Mouse (Mus musculus): ENCODE measurements at regions not wholly inside any gene's neighbourhood (a gene's known extent, or its start where the extent isn't known, plus 50 kb on each side); places are given as distances from the start of the nearest gene placed in this dataset.

- 47% methylated on average over 7 of the region's 7 CpGs for WGBS
- no peaks in the 10 kb centered on the region for H3K36me3 ChIP-seq (ENCODE audit: insufficient read depth, low read length)
- no peak overlapping the region for H3K4me2 ChIP-seq (replicated peaks; ENCODE audit: low read depth, low read length)
- H3K27me3 ChIP-seq (ENCODE audit: insufficient read depth, low read length): no peaks in the 10 kb centered on the region
- no peak overlapping the region for H3K27ac ChIP-seq (ENCODE audit: low read length)
- no peak overlapping the region for H3K4me3 ChIP-seq (ENCODE audit: low read length)
- no peak for ATAC-seq (ENCODE audit: low FRiP score, low TSS enrichment)
- no peak overlapping the region for H3K9ac ChIP-seq (replicated peaks; ENCODE audit: low read length)
- H3K4me1 ChIP-seq (ENCODE audit: insufficient read depth, low read length): no peaks in the 10 kb centered on the region
- no peaks in the 10 kb centered on the region; the same call in 1 of the 2 replicates for H3K9me3 ChIP-seq (ENCODE audit: low read length)
These were observed 64.0 kb downstream of the Rps24 start for GRCm38 (mm10) chr14:24550763-24551471.

GRCm38 (mm10) chr14:24551472-24551783 lies 64.5 kb downstream of the Rps24 start:
- Histone ChIP-seq H3K9ac (replicated peaks; ENCODE audit: low read length) (no peak overlapping the region), H3K27ac (ENCODE audit: low read length) (no peak overlapping the region), H3K4me1 (ENCODE audit: insufficient read depth, low read length) (no peaks in the 10 kb centered on the region), H3K4me3 (ENCODE audit: low read length) (no peak overlapping the region), H3K27me3 (ENCODE audit: insufficient read depth, low read length) (no peaks in the 10 kb centered on the region), H3K4me2 (replicated peaks; ENCODE audit: low read depth, low read length) (no peak overlapping the region), H3K9me3 (ENCODE audit: low read length) (no peaks in the 10 kb centered on the region; the same call in 1 of the 2 replicates), H3K36me3 (ENCODE audit: insufficient read depth, low read length) (no peaks in the 10 kb centered on the region)
- 89% methylated on average over 3 of the region's 3 CpGs for WGBS
- ATAC-seq (ENCODE audit: low FRiP score, low TSS enrichment): no peak

DNA sequence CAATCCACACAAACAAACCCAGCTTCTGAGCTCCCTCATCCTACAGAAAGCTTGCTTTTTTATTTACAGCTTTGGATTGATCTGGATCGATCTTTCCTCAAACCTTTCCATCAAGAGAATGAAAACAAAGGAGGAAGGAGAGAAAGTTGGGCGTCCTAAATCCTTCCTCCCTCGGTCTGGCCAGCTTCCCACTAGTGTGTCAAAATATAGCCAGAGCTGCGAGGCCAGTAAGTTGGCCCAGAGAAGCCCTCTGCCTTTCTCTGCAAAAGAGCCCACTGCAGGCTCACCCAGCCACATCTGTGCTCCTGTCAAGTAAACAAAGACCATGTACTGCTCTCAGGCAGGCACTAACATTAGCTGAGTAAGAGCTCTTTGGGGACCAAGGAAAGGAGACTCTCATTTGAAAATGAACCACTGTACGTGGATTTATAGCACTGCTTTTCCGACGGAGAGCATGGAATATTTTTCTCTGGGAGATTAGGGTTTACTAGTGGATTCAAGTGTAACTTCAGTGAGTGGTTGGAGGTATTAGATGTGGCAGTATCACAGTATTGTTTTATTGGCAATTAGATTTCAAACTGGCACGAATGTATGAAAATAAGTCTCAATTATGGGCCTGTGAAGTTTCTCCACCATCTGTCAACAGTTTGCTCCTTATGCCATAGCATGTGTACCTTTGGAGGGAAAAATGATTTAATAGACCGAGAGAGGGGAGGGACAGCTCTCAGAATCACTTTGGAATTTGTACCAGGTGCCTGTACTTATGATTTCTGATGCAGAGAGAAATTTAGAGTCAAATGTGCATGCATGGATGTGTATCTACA lies 78.1 kb downstream of the Rps24 start:
- no peaks in the 10 kb centered on the region for H3K27me3 ChIP-seq (ENCODE audit: insufficient read depth, low read length)
- no peaks in the 10 kb centered on the region for H3K36me3 ChIP-seq (ENCODE audit: insufficient read depth, low read length)
- peaks cover 5% of the 10 kb centered on the region; the same call in 1 of the 2 replicates for H3K4me1 ChIP-seq (ENCODE audit: insufficient read depth, low read length)
- 59% methylated on average over 9 of the region's 9 CpGs for WGBS
- no peak overlapping the region for H3K4me3 ChIP-seq (ENCODE audit: low read length)
- H3K4me2 ChIP-seq (replicated peaks; ENCODE audit: low read depth, low read length): no peak overlapping the region
- no peaks in the 10 kb centered on the region for H3K9me3 ChIP-seq (ENCODE audit: low read length)
- H3K9ac ChIP-seq (replicated peaks; ENCODE audit: low read length): no peak overlapping the region
- H3K27ac ChIP-seq (ENCODE audit: low read length): no peak overlapping the region
- ATAC-seq (ENCODE audit: low FRiP score, low TSS enrichment): no peak

DNA sequence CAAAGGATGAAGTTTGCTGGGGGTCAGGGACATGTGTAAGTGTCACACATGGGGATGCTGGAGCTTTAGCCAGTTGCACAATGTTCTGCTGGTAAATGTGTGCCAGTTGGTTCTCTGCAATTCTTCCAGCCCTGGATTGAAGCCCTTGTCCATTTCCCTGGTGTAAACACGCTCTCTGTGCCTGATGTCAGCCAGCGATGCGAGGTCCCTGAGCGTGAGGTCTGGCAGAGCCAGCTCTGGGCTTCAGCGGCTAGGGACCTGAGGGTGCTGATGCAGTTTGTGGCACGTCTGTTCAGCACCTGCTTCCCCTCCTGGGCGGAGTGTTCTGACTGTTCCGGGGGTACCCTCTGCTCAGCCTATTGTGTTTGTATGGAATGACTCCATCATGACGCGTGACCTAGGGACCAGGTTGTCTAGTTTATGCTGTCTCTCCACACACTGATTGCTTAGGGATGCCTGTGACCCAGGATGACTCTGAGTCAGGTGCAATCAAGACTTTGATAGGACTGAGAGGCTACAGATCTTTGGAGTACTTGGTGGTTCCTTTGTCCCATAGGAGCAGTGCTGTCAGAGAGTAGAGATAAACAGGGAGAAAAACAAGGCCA lies 78.9 kb downstream of the Rps24 start:
- H3K27me3 ChIP-seq (ENCODE audit: insufficient read depth, low read length): no peaks in the 10 kb centered on the region
- no peak for ATAC-seq (ENCODE audit: low FRiP score, low TSS enrichment)
- peaks cover 5% of the 10 kb centered on the region; the same call in 1 of the 2 replicates for H3K4me1 ChIP-seq (ENCODE audit: insufficient read depth, low read length)
- H3K9me3 ChIP-seq (ENCODE audit: low read length): no peaks in the 10 kb centered on the region
- no peaks in the 10 kb centered on the region for H3K36me3 ChIP-seq (ENCODE audit: insufficient read depth, low read length)
- H3K4me3 ChIP-seq (ENCODE audit: low read length): no peak overlapping the region
- no peak overlapping the region for H3K9ac ChIP-seq (replicated peaks; ENCODE audit: low read length)
- H3K4me2 ChIP-seq (replicated peaks; ENCODE audit: low read depth, low read length): no peak overlapping the region
- H3K27ac ChIP-seq (ENCODE audit: low read length): no peak overlapping the region
- 83% methylated on average over 10 of the region's 10 CpGs for WGBS

- 61% methylated on average over 5 of the region's 5 CpGs for WGBS
- H3K36me3 ChIP-seq (ENCODE audit: insufficient read depth, low read length): no peaks in the 10 kb centered on the region
- no peak overlapping the region for H3K9ac ChIP-seq (replicated peaks; ENCODE audit: low read length)
These were observed 88.2 kb downstream of the Rps24 start for GRCm38 (mm10) chr14:24575111-24575510.

DNA sequence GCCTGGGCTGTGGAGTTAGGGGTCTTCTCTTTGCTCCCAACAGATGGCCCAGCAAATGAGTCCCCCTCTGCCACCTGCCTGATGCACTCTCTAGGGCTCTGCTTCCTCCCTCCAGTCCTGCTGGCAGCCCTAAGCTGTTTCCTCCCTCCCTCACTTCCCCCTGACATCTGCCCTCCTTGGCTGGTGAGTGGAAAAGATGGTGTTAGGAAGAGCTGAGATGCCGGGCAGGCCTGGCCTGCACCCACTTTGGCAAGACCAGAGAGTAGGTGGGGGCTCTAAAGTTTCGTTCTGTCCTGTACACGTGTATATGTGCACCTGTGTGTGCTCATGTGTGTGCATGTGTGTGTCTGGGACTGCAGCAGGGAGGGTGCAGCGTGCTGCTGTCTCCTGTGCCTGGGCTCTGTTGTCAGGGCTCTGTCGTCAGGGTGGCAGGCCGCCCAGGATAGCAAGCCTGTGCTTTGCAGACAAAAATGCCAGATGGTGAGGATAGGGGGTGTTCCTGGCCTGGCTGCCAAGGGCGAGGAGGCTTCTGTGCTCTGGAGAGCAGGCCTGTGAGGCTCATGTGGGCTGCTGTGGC lies 91.7 kb downstream of the Rps24 start:
- 43% methylated on average over 7 of the region's 7 CpGs for WGBS
- Histone ChIP-seq H3K36me3 (ENCODE audit: insufficient read depth, low read length) (no peaks in the 10 kb centered on the region), H3K4me2 (replicated peaks; ENCODE audit: low read depth, low read length) (no peak overlapping the region), H3K27ac (ENCODE audit: low read length) (no peak overlapping the region), H3K4me3 (ENCODE audit: low read length) (no peak overlapping the region), H3K9ac (replicated peaks; ENCODE audit: low read length) (no peak overlapping the region), H3K4me1 (ENCODE audit: insufficient read depth, low read length) (no peaks in the 10 kb centered on the region), H3K9me3 (ENCODE audit: low read length) (peaks cover 2% of the 10 kb centered on the region; the same call in 1 of the 2 replicates), H3K27me3 (ENCODE audit: insufficient read depth, low read length) (no peaks in the 10 kb centered on the region)
- no peak for ATAC-seq (ENCODE audit: low FRiP score, low TSS enrichment)

More at GRCm38 (mm10) chr14:24575111-24575510, 88.2 kb downstream of the Rps24 start:
- Histone ChIP-seq H3K4me3 (ENCODE audit: low read length) (no peak overlapping the region), H3K27me3 (ENCODE audit: insufficient read depth, low read length) (no peaks in the 10 kb centered on the region), H3K4me2 (replicated peaks; ENCODE audit: low read depth, low read length) (no peak overlapping the region), H3K9me3 (ENCODE audit: low read length) (no peaks in the 10 kb centered on the region), H3K27ac (ENCODE audit: low read length) (no peak overlapping the region), H3K4me1 (ENCODE audit: insufficient read depth, low read length) (no peaks in the 10 kb centered on the region)
- no peak for ATAC-seq (ENCODE audit: low FRiP score, low TSS enrichment)

DNA sequence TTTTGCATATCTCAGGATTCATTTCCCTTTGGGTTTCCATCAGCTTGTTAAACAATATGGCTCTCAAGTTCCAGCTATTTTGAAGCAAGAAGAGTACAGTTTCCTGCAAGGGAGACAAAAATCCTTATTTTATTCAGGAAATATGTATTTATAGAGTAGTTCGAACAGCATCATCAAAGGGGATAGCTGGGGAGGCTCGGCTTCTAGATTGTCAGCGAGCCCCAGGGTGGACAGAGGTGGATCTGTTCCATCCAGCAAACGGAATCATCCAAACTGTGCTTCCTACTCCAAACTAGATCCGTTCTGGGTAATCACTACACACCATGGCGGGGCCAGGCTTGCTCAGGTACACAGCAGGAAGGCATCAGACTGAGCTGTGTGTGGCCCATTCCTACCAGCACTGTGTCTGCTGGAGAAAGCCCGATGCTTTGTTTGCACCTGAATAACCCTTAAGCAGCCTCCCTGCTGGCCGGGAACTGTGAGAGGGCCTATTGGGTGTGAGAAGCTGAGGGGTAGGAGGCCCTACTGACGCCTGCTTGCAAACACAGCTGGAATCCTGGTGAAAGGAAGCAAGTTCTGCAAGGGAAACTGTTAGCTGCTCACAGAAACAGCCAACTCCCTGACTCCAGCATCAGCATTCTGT lies 92.3 kb downstream of the Rps24 start:
- no peak overlapping the region for H3K27ac ChIP-seq (ENCODE audit: low read length)
- no peak for ATAC-seq (ENCODE audit: low FRiP score, low TSS enrichment)
- H3K9ac ChIP-seq (replicated peaks; ENCODE audit: low read length): no peak overlapping the region
- H3K9me3 ChIP-seq (ENCODE audit: low read length): peaks cover 2% of the 10 kb centered on the region; the same call in 1 of the 2 replicates
- no peak overlapping the region for H3K4me2 ChIP-seq (replicated peaks; ENCODE audit: low read depth, low read length)
- H3K36me3 ChIP-seq (ENCODE audit: insufficient read depth, low read length): no peaks in the 10 kb centered on the region
- H3K4me1 ChIP-seq (ENCODE audit: insufficient read depth, low read length): no peaks in the 10 kb centered on the region
- H3K27me3 ChIP-seq (ENCODE audit: insufficient read depth, low read length): no peaks in the 10 kb centered on the region
- 29% methylated on average over 9 of the region's 9 CpGs for WGBS
- no peak overlapping the region for H3K4me3 ChIP-seq (ENCODE audit: low read length)

DNA sequence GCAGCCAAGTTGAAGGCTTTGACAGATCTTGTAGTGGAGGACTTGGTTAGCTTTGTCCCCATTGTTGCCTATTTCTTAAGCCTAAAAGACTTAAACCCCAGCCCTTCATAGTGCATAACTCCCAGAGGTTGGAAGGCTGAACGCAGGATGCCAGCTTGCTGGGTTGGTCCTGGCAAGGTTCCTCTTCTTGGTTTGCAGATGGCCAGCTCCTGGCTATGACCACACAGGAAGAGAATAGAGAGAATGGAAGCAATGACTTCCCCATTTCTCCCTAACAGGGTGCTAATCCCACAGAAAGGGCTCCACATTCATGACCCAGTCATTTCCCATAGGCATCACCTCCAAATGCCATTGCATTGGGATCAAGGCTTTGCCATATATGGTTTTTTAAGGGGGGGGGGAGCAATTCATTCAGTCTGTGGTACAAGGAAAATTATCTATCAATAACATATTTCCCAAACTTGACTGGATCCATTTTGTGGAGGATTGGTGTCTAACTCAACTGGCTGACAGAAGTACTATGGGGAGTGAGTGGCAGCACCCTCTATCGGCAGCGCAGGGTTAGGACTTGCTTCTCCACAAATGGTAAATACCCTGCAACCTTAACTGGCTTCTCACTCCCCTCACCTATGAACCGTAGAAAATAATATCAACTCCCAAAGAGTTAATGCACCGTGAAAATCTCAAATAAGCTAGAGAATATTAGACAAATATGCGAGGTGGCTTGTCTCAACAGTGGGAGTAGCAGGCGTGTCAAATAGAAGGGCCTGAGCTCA lies 99.4 kb downstream of the Rps24 start:
- Histone ChIP-seq H3K9me3 (ENCODE audit: low read length) (peaks cover 2% of the 10 kb centered on the region; the same call in 1 of the 2 replicates), H3K27ac (ENCODE audit: low read length) (no peak overlapping the region), H3K4me2 (replicated peaks; ENCODE audit: low read depth, low read length) (no peak overlapping the region), H3K9ac (replicated peaks; ENCODE audit: low read length) (no peak overlapping the region), H3K36me3 (ENCODE audit: insufficient read depth, low read length) (no peaks in the 10 kb centered on the region), H3K4me1 (ENCODE audit: insufficient read depth, low read length) (no peaks in the 10 kb centered on the region), H3K4me3 (ENCODE audit: low read length) (no peak overlapping the region), H3K27me3 (ENCODE audit: insufficient read depth, low read length) (no peaks in the 10 kb centered on the region)
- ATAC-seq (ENCODE audit: low FRiP score, low TSS enrichment): no peak
- 50% methylated on average over 7 of the region's 7 CpGs for WGBS

Measured in kidney, embryonic 16.5 days (tissue).